Mouse (Mus musculus): ENCODE data around the gene Dnajb12. TPM values are rescaled to one million over a fixed set of nuclear protein-coding genes. Genes with fewer than 3 reads are reported as not detected.

Dnajb12 gene
- polyA plus RNA-seq, 1 experiment from 2014 or later = 31.4 TPM

GRCm38 (mm10) chr10:59885174-59886080 lies 6.1 kb downstream of the Dnajb12 start:
- H3K4me2 ChIP-seq = no peak overlapping the region
- H3K4me1 ChIP-seq (replicated peaks) = peaks cover 20% of the 10 kb centered on the region
- H3K36me3 ChIP-seq = peaks cover 27% of the 10 kb centered on the region
- 86% methylated on average over 14 of the region's 14 CpGs for WGBS
- H3K9ac ChIP-seq = peak overlapping the region; percentile 28; the same call in 1 of the 2 replicates
- H3K9me3 ChIP-seq (replicated peaks) = no peaks in the 10 kb centered on the region
- no peak for ATAC-seq (ENCODE audit: insufficient number of reproducible peaks, low FRiP score)
- no peak overlapping the region for H3K27ac ChIP-seq (ENCODE audit: poor library complexity, severe bottlenecking)
- H3K4me3 ChIP-seq = no peak overlapping the region
- no peaks in the 10 kb centered on the region for H3K27me3 ChIP-seq (replicated peaks)

DNA sequence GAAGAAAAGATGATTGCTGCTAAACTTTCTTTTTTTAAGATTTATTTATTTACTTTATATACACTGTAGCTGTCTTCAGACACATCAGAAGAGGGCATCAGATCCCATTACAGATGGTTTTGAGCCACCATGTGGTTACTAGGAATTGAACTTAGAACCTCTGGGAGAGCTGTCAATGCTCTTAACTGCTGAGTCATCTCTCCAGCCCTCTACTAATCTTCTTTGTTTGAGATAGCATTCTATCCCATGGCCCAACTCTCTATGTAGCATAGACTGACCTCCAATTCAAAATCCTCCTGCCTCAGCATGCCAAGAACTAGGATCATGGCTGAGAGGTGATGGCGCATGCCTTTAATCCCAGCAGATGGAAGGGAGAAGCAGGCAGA lies 6.7 kb downstream of the Dnajb12 start:
- peaks cover 33% of the 10 kb centered on the region for H3K36me3 ChIP-seq
- H3K9me3 ChIP-seq (replicated peaks) = no peaks in the 10 kb centered on the region
- ATAC-seq (ENCODE audit: insufficient number of reproducible peaks, low FRiP score) = no peak
- no peak overlapping the region for H3K4me3 ChIP-seq
- no peaks in the 10 kb centered on the region for H3K27me3 ChIP-seq (replicated peaks)
- H3K4me1 ChIP-seq (replicated peaks) = peaks cover 17% of the 10 kb centered on the region; the same call in 1 of the 2 replicates
- no peak overlapping the region for H3K27ac ChIP-seq (ENCODE audit: poor library complexity, severe bottlenecking)
- WGBS = 97% methylated on average over 1 of the region's 1 CpGs
- no peak overlapping the region for H3K4me2 ChIP-seq
- H3K9ac ChIP-seq = no peak overlapping the region

- 86% methylated on average over 5 of the region's 5 CpGs for WGBS
- Histone ChIP-seq H3K4me2 (no peak overlapping the region), H3K4me1 (replicated peaks) (0 out of 2 replicates have a peak, but pooled peaks cover 16% of the 10 kb centered on the region), H3K36me3 (peaks cover 46% of the 10 kb centered on the region), H3K9ac (no peak overlapping the region), H3K4me3 (no peak overlapping the region), H3K27ac (ENCODE audit: poor library complexity, severe bottlenecking) (no peak overlapping the region), H3K9me3 (replicated peaks) (no peaks in the 10 kb centered on the region), H3K27me3 (replicated peaks) (no peaks in the 10 kb centered on the region)
- no peak for ATAC-seq (ENCODE audit: insufficient number of reproducible peaks, low FRiP score)
These were observed 8.1 kb downstream of the Dnajb12 start for GRCm38 (mm10) chr10:59887432-59887831.

GRCm38 (mm10) chr10:59889339-59889738 lies 10.0 kb downstream of the Dnajb12 start:
- H3K36me3 ChIP-seq = peaks cover 50% of the 10 kb centered on the region
- H3K27me3 ChIP-seq (replicated peaks) = no peaks in the 10 kb centered on the region
- no peaks in the 10 kb centered on the region for H3K9me3 ChIP-seq (replicated peaks)
- H3K27ac ChIP-seq (ENCODE audit: poor library complexity, severe bottlenecking) = no peak overlapping the region
- 0 out of 2 replicates have a peak, but pooled peaks cover 16% of the 10 kb centered on the region for H3K4me1 ChIP-seq (replicated peaks)
- 86% methylated on average over 7 of the region's 7 CpGs for WGBS
- no peak for ATAC-seq (ENCODE audit: insufficient number of reproducible peaks, low FRiP score)
- H3K4me2 ChIP-seq = no peak overlapping the region
- H3K9ac ChIP-seq = no peak overlapping the region
- H3K4me3 ChIP-seq = no peak overlapping the region

- Histone ChIP-seq H3K9ac (no peak overlapping the region), H3K27ac (ENCODE audit: poor library complexity, severe bottlenecking) (no peak overlapping the region), H3K4me2 (no peak overlapping the region), H3K9me3 (replicated peaks) (no peaks in the 10 kb centered on the region), H3K36me3 (peaks cover 52% of the 10 kb centered on the region), H3K4me1 (replicated peaks) (peaks cover 18% of the 10 kb centered on the region; the same call in 1 of the 2 replicates), H3K27me3 (replicated peaks) (no peaks in the 10 kb centered on the region), H3K4me3 (no peak overlapping the region)
- no peak for ATAC-seq (ENCODE audit: insufficient number of reproducible peaks, low FRiP score)
- 81% methylated on average over 15 of the region's 15 CpGs for WGBS
These were observed 10.8 kb downstream of the Dnajb12 start for GRCm38 (mm10) chr10:59889953-59890751.

DNA sequence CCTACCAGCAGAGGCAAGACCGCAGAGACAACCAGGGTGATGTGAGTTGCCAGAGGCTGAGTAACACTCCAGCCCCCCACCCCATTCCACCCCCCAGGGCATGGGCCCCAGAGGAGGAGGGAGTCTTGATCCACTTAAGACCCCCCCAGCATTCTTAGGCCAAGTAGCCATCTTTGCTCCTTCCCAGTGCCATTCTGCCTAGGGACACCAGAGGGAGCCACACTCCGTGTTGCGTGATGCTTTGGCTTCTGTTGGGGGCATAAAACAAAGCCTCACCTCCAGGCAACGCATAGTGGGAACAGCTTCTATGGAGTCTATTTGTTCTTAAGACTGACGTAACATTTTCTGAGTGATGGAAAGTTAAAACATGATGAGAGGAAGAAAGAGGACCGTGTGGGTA lies 13.6 kb downstream of the Dnajb12 start:
- H3K4me1 ChIP-seq (replicated peaks) = peaks cover 21% of the 10 kb centered on the region; the same call in 1 of the 2 replicates
- no peak overlapping the region for H3K27ac ChIP-seq (ENCODE audit: poor library complexity, severe bottlenecking)
- no peaks in the 10 kb centered on the region for H3K9me3 ChIP-seq (replicated peaks)
- no peak overlapping the region for H3K4me3 ChIP-seq
- peaks cover 74% of the 10 kb centered on the region for H3K36me3 ChIP-seq
- H3K4me2 ChIP-seq = no peak overlapping the region
- 57% methylated on average over 6 of the region's 6 CpGs for WGBS
- no peaks in the 10 kb centered on the region for H3K27me3 ChIP-seq (replicated peaks)
- H3K9ac ChIP-seq = no peak overlapping the region
- ATAC-seq (ENCODE audit: insufficient number of reproducible peaks, low FRiP score) = no peak

GRCm38 (mm10) chr10:59894251-59895160 lies 15.2 kb downstream of the Dnajb12 start:
- peaks cover 79% of the 10 kb centered on the region for H3K36me3 ChIP-seq

DNA sequence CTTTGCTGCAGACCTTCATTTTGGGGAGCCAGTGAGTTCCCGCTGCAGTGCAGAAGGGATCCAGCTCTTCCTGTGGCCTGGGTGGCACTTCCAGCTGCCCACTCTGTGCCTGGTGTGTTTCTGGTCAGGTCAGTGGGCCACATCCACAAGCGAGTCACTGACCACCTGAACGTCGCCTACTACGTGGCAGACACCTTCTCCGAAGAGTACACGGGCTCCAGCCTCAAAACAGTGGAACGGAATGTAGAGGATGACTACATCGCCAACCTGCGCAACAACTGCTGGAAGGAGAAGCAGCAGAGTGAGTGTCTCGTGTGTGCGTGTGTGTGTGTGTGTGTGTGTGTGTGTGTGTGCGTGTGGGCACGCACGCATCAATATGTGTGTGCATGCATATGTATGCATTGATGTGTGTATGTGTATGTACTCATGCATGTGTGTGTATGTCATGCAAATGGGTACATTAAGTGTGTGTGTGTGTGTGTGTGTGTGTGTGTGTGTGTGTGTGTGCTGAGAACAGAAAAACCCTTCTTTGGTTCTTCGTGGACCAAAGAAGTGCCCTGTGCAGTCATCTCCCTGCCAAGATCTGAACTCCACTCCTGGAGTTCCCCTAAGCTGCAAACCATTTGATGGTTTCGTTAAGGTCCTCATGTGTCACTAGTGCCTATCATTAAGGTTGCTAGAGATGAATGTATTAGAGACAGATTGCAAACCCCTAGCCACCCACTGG lies 16.3 kb downstream of the Dnajb12 start:
- peaks cover 72% of the 10 kb centered on the region for H3K36me3 ChIP-seq
- WGBS = 93% methylated on average over 17 of the region's 17 CpGs
- no peak overlapping the region for H3K9ac ChIP-seq
- ATAC-seq (ENCODE audit: insufficient number of reproducible peaks, low FRiP score) = no peak
- no peaks in the 10 kb centered on the region for H3K9me3 ChIP-seq (replicated peaks)
- no peak overlapping the region for H3K4me3 ChIP-seq
- no peak overlapping the region for H3K27ac ChIP-seq (ENCODE audit: poor library complexity, severe bottlenecking)
- H3K4me1 ChIP-seq (replicated peaks) = peaks cover 41% of the 10 kb centered on the region
- H3K4me2 ChIP-seq = no peak overlapping the region
- H3K27me3 ChIP-seq (replicated peaks) = no peaks in the 10 kb centered on the region

More at GRCm38 (mm10) chr10:59894251-59895160, 15.2 kb downstream of the Dnajb12 start:
- no peak overlapping the region for H3K9ac ChIP-seq
- 79% methylated on average over 25 of the region's 25 CpGs for WGBS
- no peak overlapping the region for H3K4me2 ChIP-seq
- no peak for ATAC-seq (ENCODE audit: insufficient number of reproducible peaks, low FRiP score)
- H3K4me3 ChIP-seq = no peak overlapping the region
- H3K27me3 ChIP-seq (replicated peaks) = no peaks in the 10 kb centered on the region
- H3K4me1 ChIP-seq (replicated peaks) = peaks cover 37% of the 10 kb centered on the region
- H3K9me3 ChIP-seq (replicated peaks) = no peaks in the 10 kb centered on the region
- H3K27ac ChIP-seq (ENCODE audit: poor library complexity, severe bottlenecking) = no peak overlapping the region

DNA sequence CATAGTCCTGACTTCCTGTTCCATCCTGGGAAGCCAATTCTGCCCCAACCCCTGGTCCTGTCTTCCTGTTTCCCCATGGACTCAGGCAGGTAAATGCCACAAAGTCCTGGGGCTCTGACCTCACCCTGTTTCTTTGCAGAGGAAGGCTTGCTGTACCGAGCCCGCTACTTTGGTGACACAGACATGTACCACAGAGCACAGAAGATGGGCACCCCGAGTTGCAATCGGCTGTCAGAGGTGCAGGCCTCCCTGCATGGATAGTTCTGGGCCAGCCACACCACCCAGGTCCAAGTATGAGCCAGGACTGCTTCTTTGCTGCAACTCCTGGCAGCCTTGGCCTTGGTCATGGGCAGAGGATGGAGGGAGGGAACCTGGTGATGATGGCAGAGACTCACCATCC lies 16.9 kb downstream of the Dnajb12 start:
- Histone ChIP-seq H3K27ac (ENCODE audit: poor library complexity, severe bottlenecking) (no peak overlapping the region), H3K36me3 (peaks cover 67% of the 10 kb centered on the region), H3K9ac (0 out of 2 replicates have a peak overlapping the region, but pooled peaks have one; percentile 9), H3K4me3 (no peak overlapping the region), H3K4me1 (replicated peaks) (peaks cover 46% of the 10 kb centered on the region), H3K9me3 (replicated peaks) (no peaks in the 10 kb centered on the region), H3K27me3 (replicated peaks) (no peaks in the 10 kb centered on the region), H3K4me2 (no peak overlapping the region)
- WGBS = 96% methylated on average over 4 of the region's 4 CpGs
- ATAC-seq (ENCODE audit: insufficient number of reproducible peaks, low FRiP score) = no peak

DNA sequence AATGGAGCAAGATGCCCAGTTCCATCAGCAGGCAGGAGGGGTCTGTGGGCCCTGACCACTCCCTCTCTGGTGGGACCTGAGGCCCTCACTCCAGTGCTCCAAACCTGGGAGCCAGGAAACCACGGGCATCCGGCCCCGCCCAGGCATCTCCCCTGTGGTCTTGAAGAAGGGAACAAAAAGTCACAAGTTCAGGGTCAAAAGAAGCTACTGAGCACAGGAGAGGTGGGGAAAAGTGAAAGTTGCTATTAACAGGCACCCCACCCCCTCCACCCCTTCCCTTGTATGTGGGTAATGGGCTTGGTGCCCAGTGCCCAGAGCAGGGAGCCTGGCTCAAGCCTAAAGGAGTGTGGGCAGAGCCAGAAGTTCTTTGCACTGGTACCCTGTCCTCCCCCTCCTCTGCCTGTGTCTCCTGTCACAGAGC lies 17.6 kb downstream of the Dnajb12 start:
- Histone ChIP-seq H3K9me3 (replicated peaks) (no peaks in the 10 kb centered on the region), H3K36me3 (peaks cover 59% of the 10 kb centered on the region), H3K27me3 (replicated peaks) (no peaks in the 10 kb centered on the region), H3K4me2 (no peak overlapping the region), H3K27ac (ENCODE audit: poor library complexity, severe bottlenecking) (peak overlapping the region; percentile 21; the same call in 1 of the 2 replicates), H3K4me1 (replicated peaks) (peaks cover 53% of the 10 kb centered on the region), H3K4me3 (no peak overlapping the region), H3K9ac (0 out of 2 replicates have a peak overlapping the region, but pooled peaks have one; percentile 9)
- ATAC-seq (ENCODE audit: insufficient number of reproducible peaks, low FRiP score) = no peak
- WGBS = 69% methylated on average over 3 of the region's 3 CpGs
